Comparison of ENCODE assay signal across 20 mouse cellular contexts in genomic region chr2:149742661-149743060, GRCm38 (mm10).
DNase-seq lines count a peak whose midpoint lies in the region; ATAC-seq and TF ChIP-seq lines count a peak whose summit lies in the region.
"Had no signal": no experiment of that assay in that cellular context is flagged by ENCODE, and none has a peak within 500 bp of the region (broad histone marks: within the 10 kb centered on the region; RNA-seq: fewer than 3 reads in every experiment).

No protein-coding gene starts in this region.

- 0 out of 2 replicates have a peak, but pooled peaks have one; percentile 22 for ATAC-seq in kidney, embryonic 15.5 days (replicated peaks; ENCODE audit: low FRiP score)
- peak; percentile 61; the same call in 1 of the 2 replicates for ATAC-seq in kidney, embryonic 16.5 days (ENCODE audit: low FRiP score, low TSS enrichment)
- no peak; the same call in 1 of the 2 replicates for ATAC-seq in kidney, postnatal 0 days (replicated peaks; ENCODE audit: low FRiP score, low read depth)
- ATAC-seq: activated CD4-positive, CD25-positive, alpha-beta regulatory T cell, adult 4 months; CD4-positive, CD25-positive, alpha-beta regulatory T cell, adult 4 months; Patski had no signal

- TF ChIP-seq CTCF in kidney, postnatal 0 days (IDR thresholded peaks at IDR 0.05; ENCODE audit: low read depth) = no peak

- H3K27ac ChIP-seq in kidney, embryonic 15.5 days = no peak overlapping the region
- no peak overlapping the region for H3K27ac ChIP-seq in kidney, embryonic 16.5 days (ENCODE audit: low read length)
- no peak overlapping the region for H3K27ac ChIP-seq in kidney, postnatal 0 days

- H3K4me2 ChIP-seq in kidney, embryonic 15.5 days = no peak overlapping the region
- no peak overlapping the region for H3K4me2 ChIP-seq in kidney, embryonic 16.5 days (replicated peaks; ENCODE audit: low read depth, low read length)
- H3K4me2 ChIP-seq in kidney, postnatal 0 days (ENCODE audit: low read length) = no peak overlapping the region

- no peaks in the 10 kb centered on the region for H3K9me3 ChIP-seq in kidney, embryonic 15.5 days (replicated peaks)
- no peaks in the 10 kb centered on the region for H3K9me3 ChIP-seq in kidney, embryonic 16.5 days (ENCODE audit: low read length)
- no peaks in the 10 kb centered on the region for H3K9me3 ChIP-seq in kidney, postnatal 0 days (replicated peaks; ENCODE audit: low read length)

- H3K4me3 ChIP-seq in kidney, embryonic 15.5 days (replicated peaks) = no peak overlapping the region
- no peak overlapping the region for H3K4me3 ChIP-seq in kidney, embryonic 16.5 days (ENCODE audit: low read length)
- no peak overlapping the region for H3K4me3 ChIP-seq in kidney, postnatal 0 days (replicated peaks; ENCODE audit: low read depth, low read length)

- DNase-seq in kidney, adult 11 months = no peak
- DNase-seq in kidney, postnatal 36 days = no peak
- peak; percentile 58 for DNase-seq in kidney, postnatal 0 days (ENCODE audit: low spot score)
- no peak for DNase-seq in kidney, postnatal 4 days
- DNase-seq: adrenal gland, adult 2 months; adrenal gland, adult 8-10 months; adrenal gland, postnatal 10 days; adrenal gland, postnatal 14 days; adrenal gland, postnatal 25 days; adrenal gland, postnatal 36 days; B cell, adult 2 months; cerebellum, adult 11 months; cerebellum, adult 11-12 months; cerebellum, adult 18-20 months had no signal

- H3K9ac ChIP-seq in kidney, embryonic 15.5 days = no peak overlapping the region
- no peak overlapping the region for H3K9ac ChIP-seq in kidney, embryonic 16.5 days (replicated peaks; ENCODE audit: low read length)
- no peak overlapping the region for H3K9ac ChIP-seq in kidney, postnatal 0 days (ENCODE audit: low read depth, low read length)

- H3K27me3 ChIP-seq in kidney, embryonic 15.5 days = no peaks in the 10 kb centered on the region
- H3K27me3 ChIP-seq in kidney, embryonic 16.5 days (ENCODE audit: insufficient read depth, low read length) = no peaks in the 10 kb centered on the region
- H3K27me3 ChIP-seq in kidney, postnatal 0 days (ENCODE audit: insufficient read depth, low read length) = no peaks in the 10 kb centered on the region
- H3K27me3 ChIP-seq: Patski had no signal

- no peaks in the 10 kb centered on the region for H3K4me1 ChIP-seq in kidney, embryonic 15.5 days
- H3K4me1 ChIP-seq in kidney, embryonic 16.5 days (ENCODE audit: insufficient read depth, low read length) = no peaks in the 10 kb centered on the region
- no peaks in the 10 kb centered on the region for H3K4me1 ChIP-seq in kidney, postnatal 0 days (replicated peaks; ENCODE audit: insufficient read depth, low read length)

- 44% methylated on average over 2 of the region's 2 CpGs for WGBS in kidney, embryonic 15.5 days
- WGBS in kidney, embryonic 16.5 days = 34% methylated on average over 2 of the region's 2 CpGs
- 36% methylated on average over 2 of the region's 2 CpGs for WGBS in kidney, postnatal 0 days

- no peaks in the 10 kb centered on the region for H3K36me3 ChIP-seq in kidney, embryonic 15.5 days
- H3K36me3 ChIP-seq in kidney, embryonic 16.5 days (ENCODE audit: insufficient read depth, low read length) = no peaks in the 10 kb centered on the region
- no peaks in the 10 kb centered on the region for H3K36me3 ChIP-seq in kidney, postnatal 0 days (ENCODE audit: insufficient read depth, low read length)
- H3K36me3 ChIP-seq: G1E had no signal
